ENCODE assay signal across 13 mouse cellular contexts in genomic region chr16:13580784-13581183, GRCm38 (mm10).
A peak's percentile ranks its signal among the peaks of the same experiment; 100 is the strongest.
DNase-seq lines count a peak whose midpoint lies in the region; TF ChIP-seq lines count a peak whose summit lies in the region.
"Had no signal": no experiment of that assay in that cellular context is flagged by ENCODE, and none has a peak within 500 bp of the region (broad histone marks: within the 10 kb centered on the region; RNA-seq: fewer than 3 reads in every experiment).

No protein-coding gene starts in this region.

- DNase-seq in adrenal gland, adult 2 months = peak; percentile 22
- no peak for DNase-seq in adrenal gland, adult 18-20 months (ENCODE audit: low spot score in 2 of 2)
- peak; percentile 42 for DNase-seq in kidney, adult 9 months
- DNase-seq in kidney, postnatal 14 days = no peak
- DNase-seq in 416B (ENCODE audit: low read depth) = peak; percentile 11
- DNase-seq in left cerebral cortex, postnatal 36 days (ENCODE audit: low spot score in 2 of 2) = no peak
- DNase-seq in right cerebral cortex, postnatal 10 days (ENCODE audit: low spot score in 2 of 2) = no peak
- DNase-seq: adrenal gland, postnatal 25 days; cerebellum, postnatal 25 days had no signal

- H3K4me1 ChIP-seq in bone marrow macrophage, adult 2 months (ENCODE audit: control insufficient read depth, insufficient read depth, low read length) = no peaks in the 10 kb centered on the region
- H3K4me1 ChIP-seq: limb, embryonic 13.5 days; midbrain, embryonic 13.5 days had no signal

- intact Hi-C loops in left cerebral cortex, postnatal 36 days (cut with DNase I) = no loop called here

- no peak overlapping the region for H3K4me3 ChIP-seq in bone marrow macrophage, adult 2 months (ENCODE audit: insufficient read depth, low read length)
- H3K4me3 ChIP-seq: heart, embryonic 13.5 days; limb, embryonic 13.5 days; midbrain, embryonic 13.5 days had no signal

- TF ChIP-seq CTCF in bone marrow macrophage, adult 2 months (IDR thresholded peaks at IDR 0.05; ENCODE audit: low read depth, low read length) = peak; percentile 65

- no peak overlapping the region for H3K27ac ChIP-seq in bone marrow macrophage, adult 2 months (ENCODE audit: insufficient read depth, low read depth, low read length)
- H3K27ac ChIP-seq: heart, embryonic 13.5 days; limb, embryonic 13.5 days; midbrain, embryonic 13.5 days had no signal

- TF ChIP-seq POLR2A in bone marrow macrophage, adult 2 months (IDR thresholded peaks at IDR 0.05; ENCODE audit: borderline replicate concordance, low read depth, low read length) = no peak

Comparison
In these comparisons a context has a peak if more than half of its experiments do, and no peak if none do; other contexts are left out.
1. DNase-seq: peak in adrenal gland, adult 2 months (single experiment), kidney, adult 9 months (single experiment) and 416B (single experiment); none in adrenal gland, adult 18-20 months (0 of 2), kidney, postnatal 14 days (single experiment), left cerebral cortex, postnatal 36 days (0 of 2) and right cerebral cortex, postnatal 10 days (0 of 2).